Mouse (Mus musculus) frontal cortex, adult (tissue): ENCODE data around the gene Ascc1.

ENCODE experiments used
- ATAC-seq: cut with Nextera tagmentation; 2 replicates; pipeline ENCODE4 v1.9.2; 2017; ENCODE audit warnings: mild to moderate bottlenecking, moderate library complexity, mixed read lengths; ENCODE audit not compliant: low TSS enrichment

The Ascc1 gene

GRCm38 (mm10) chr10:60002673-60003212, at the start of gene Ascc1, which contains the start of gene Anapc16:
Gene Ascc1, plus strand, starts transcription at chr10:60002805.
Gene Anapc16, minus strand, starts transcription at chr10:60003135.
- peak; percentile 94 for ATAC-seq

GRCm38 (mm10) chr10:59953564-59954039, 49.0 kb upstream of the Ascc1 start:
- ATAC-seq, result no peak

DNA sequence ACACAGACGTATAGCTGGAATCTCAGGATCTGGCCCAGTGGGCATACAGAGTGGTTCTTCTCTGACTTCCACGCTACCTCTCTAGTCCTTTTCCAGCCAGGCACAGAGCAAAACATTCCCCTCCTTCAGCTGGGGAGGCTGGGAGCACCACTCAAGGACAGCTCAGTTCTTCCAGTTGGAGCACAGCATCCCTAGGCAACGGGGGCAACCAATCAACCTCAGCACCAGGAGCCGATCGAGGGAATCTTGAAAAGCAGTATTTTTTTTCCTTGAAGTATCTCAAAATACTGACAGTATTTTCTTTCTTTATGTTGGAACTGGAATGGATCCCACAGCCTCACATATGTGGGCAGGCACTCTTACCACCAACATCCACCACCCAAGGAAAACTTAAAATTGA, 45.9 kb upstream of the Ascc1 start:
- peak; percentile 45 for ATAC-seq

- peak; percentile 48 for ATAC-seq
Observed at GRCm38 (mm10) chr10:59957171-59958149, 45.1 kb upstream of the Ascc1 start.

GRCm38 (mm10) chr10:59958458-59958857, 44.1 kb upstream of the Ascc1 start:
- peak; percentile 35 for ATAC-seq

DNA sequence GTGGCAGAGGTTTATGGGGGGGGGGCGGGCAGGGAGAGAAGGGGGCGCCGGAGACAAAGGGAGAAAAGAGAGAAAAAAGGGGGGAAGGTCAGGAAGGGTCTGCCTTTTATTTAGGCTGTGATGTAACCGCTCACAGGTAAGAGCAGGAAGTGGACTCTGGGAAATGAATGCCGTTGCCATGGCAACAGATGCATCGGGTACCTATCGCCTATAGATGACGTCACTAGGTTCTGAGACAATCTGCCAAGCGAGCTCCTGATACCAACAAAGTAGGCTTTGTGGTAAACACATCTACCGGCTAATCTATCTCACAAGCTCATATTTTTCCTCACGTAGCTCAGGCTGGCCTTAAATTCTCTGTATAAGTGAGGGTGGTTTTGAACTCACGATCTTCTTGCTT, 43.1 kb upstream of the Ascc1 start:
- ATAC-seq, result no peak

- ATAC-seq, result no peak
Observed at GRCm38 (mm10) chr10:59963609-59964008, 39.0 kb upstream of the Ascc1 start.

DNA sequence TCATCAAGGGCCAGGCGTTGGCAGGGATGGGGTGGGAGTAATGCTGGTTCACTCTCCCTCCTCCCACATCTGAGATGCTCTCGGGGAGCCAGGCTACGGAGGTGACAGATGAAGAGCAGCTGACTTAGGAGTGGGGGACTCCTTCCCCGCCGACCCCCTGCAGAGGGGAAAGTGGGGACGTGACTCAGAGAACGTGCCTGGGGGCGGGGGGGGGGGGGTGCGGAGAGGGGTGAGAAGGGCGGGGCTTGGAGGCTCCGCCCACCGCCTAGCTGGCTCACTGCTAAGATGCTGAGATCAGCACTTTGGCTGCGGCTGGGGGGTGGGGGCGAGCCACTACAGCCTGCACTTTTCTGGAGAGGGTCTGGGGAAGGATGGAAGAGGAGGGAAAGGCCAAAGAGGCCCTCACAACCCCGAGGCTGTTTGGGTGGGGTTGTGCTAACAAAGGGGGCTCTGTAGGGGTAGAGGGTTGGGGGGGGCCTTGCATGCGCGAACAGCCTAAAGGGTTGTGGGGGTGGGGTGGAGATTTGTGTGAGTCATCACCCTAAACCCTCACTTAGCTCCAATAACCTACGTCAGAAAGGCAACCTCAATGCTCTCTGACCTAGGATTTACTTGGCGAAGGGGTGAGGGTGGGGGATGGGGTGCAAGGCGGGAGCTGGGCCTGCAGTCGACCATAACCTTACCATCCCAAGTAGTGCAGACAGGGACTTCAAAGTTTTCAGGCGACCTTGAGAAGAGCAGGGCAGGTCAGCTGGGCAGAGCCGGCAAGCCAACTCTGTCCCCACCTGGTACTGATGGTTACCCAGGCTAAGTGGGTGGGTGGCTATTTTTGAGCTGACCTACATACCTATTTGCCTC, 37.9 kb upstream of the Ascc1 start:
- no peak for ATAC-seq

GRCm38 (mm10) chr10:59965362-59965695, 37.3 kb upstream of the Ascc1 start:
- ATAC-seq, result no peak

DNA sequence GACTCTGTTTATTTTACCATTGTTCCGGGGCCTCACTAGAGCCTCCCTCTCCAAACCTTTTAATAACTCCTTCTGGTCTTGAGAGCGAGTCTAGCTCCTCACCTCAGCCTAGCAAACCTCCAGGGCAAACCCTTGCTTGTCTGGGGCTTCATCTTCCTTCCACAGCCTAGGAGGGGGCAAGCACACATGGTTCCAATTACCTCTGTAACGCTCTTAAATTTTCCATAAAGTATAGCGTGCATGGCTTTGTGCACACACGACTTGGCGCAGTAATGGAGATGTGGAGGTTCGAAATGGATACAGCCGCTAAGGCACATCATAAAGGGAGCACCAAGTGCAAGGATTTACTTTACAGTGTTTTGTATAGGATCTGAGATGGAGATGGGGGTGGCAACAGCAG, 36.8 kb upstream of the Ascc1 start:
- ATAC-seq, result no peak

DNA sequence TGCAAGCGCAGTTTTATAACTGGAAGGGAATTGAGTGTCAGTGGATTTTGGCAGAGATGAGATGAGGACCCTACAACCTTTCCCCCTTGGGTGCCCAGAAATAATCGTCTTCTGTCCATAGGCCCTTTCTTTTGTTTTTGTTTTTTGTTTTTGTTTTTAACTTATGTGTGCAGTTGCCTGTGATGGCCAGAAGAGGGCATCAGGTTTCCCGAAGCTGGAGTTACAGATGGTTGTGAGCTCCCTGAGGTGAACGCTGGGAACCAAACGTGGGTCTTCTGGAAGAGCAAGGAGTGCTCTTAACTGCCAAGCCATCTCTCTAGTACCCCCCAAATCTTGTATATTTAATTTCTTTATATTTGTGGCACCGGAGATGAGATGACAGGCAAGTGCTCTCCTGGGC, 35.9 kb upstream of the Ascc1 start:
- no peak for ATAC-seq

- no peak for ATAC-seq
Observed at GRCm38 (mm10) chr10:59967309-59967942, 35.2 kb upstream of the Ascc1 start.

DNA sequence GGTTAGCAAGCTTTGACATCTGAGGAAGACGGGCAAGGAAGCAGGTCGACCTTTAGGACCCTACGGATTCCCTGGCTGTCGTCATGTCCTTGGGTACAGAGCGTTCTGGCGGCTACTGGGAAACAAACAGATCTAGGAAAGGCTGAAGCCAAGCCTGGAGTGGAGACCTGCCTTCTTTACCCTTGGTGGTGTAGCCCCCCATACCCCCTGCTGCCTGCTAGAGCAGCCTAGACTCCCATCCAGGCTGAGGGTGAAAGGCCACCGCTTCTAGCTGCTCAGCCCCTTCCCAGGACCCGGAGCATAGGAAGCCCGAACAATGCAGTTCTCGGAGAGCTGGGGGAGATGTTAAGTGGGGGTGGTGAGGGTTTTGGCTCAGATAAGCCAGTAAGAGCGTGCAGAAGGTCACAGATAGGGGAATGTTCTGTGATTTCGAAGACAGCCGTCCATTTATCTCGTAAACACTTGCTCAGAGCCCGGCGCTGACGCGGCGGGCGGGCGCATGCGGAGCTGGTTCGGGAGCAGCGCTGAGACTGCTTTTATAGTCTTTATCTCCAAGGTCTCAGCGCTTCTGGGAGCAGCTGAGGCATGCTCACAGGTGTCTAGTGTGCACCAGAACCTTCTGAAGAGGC, 32.7 kb upstream of the Ascc1 start:
- peak; percentile 75 for ATAC-seq

DNA sequence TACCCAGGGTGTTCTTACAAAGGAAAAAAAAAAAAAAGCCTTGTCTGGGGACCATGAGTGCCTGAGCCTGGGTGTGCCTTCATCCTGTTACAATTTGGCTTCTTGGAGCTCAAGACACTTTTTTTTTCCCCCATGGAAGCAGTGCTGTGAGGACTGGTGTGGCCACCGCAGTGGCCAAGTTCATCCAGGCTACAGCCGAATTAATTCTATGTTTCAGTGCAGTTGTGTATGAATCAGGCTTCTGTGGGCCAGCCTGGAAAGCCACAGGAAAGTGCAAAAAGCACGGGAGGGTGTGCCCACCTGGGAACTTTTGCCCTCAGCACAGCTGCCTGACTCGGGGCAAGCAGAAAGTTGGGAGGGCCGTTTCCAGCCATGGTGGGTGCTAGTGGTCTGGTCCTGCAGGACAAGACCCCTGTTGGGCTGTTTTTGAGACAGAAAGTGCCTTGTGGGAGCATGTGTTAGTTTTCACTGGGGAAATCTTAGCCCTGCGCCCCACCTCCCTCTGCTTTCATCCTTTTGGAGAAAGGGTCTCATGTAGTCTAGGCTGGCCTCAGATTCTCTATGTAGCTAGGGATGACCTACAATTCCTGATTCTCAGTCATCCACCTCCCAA, 32.0 kb upstream of the Ascc1 start:
- ATAC-seq, result no peak; the same call in 1 of the 2 replicates

DNA sequence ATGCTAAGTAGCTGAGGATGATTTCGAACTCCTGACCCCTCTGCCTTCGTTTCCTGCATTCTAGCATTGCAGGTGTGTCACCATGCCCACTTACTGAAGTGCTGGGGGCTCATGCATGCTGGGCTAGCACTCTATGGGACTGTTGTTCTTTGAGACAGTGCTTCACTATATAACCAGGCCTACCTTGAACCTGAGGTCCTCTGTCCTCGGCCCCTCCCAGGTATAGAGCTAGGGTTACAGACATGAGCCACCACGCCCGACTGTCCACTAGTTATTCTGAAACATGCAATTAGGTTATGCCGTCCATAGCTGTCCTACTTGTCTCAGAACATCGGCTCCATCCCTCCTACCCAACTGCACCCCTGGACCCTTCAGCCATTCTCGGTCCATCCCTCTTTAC, 30.8 kb upstream of the Ascc1 start:
- ATAC-seq, result no peak

- ATAC-seq, result no peak
Observed at GRCm38 (mm10) chr10:59972534-59972933, 30.1 kb upstream of the Ascc1 start.

DNA sequence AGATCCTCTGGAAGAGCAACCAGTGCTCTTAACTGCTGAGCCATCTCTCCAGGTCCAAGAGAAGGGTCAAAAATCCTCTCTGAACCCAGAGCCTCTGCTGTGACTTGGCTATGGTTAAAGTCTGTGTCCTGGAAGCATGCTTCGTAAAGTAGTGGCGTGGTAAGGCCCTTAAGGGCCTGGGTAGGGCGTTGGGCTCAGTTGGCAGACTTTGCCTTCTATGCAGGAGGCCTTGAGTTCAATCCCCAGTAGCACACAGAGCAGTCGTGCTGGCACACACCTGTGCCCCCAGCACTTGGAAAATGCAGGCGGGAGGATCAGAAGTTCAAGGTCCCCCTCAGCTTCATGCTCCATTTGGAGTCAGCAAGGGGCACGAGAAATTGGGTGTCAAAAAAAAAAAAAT, 29.6 kb upstream of the Ascc1 start:
- ATAC-seq, result no peak

DNA sequence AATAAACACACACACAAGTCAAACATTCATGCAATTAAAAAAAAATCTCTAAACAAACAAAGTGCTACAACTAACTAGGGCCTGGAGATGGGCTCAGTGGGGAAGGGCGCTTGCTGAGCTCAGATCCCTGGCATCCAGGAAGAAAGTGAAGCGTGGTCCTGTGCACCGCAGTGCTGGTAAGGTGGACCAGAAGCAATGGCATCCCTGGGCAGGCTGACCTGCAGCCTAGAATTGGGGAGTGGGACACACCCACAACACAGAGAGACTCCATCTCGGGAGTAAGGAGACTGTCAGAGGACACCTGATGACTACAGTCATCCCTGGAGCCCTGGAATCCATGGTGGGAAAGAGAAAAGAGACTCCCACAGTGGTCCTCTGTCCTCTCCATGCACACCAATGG, 29.2 kb upstream of the Ascc1 start:
- no peak for ATAC-seq

DNA sequence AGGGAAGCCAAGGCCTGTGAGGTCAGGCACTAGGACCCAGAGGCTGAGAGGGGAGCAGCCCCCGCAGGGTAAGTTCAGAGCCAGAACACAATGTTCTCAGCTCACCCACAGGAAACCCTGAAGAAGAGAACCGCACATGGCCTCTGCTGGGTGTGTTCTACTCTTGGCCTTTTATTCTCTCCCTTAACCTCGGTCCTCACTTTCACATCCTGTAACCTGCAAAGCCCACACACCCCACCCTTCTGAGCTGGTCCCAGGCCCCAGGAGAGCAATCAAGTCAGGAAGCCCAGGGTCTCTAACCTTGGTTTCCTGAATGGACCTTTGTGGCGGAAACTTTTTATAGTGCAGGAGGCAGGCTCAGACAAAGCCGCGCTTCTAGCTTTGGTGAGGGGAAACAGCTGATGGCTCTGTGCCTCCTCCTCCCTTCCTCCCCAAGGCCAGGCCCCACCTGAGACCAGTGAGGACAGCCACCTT, 28.4 kb upstream of the Ascc1 start:
- ATAC-seq, result 0 out of 2 replicates have a peak, but pooled peaks have one; percentile 5

GRCm38 (mm10) chr10:59974786-59975185, 27.8 kb upstream of the Ascc1 start:
- ATAC-seq, result no peak

GRCm38 (mm10) chr10:59977141-59977540, 25.5 kb upstream of the Ascc1 start:
- ATAC-seq, result no peak
